Mouse (Mus musculus) liver, embryonic 14.5 days (tissue): ENCODE results near the gene 4930524B15Rik. TPM values are rescaled to one million over a fixed set of nuclear protein-coding genes. Genes with fewer than 3 reads are reported as not detected.

Source experiments
- ATAC-seq: fragments of 200-750 bp; cut with Nextera tagmentation; 2 replicates; pipeline ENCODE4 v1.8.0; 2017; ENCODE audit warnings: moderate number of reproducible peaks, mild to moderate bottlenecking, moderate library complexity; ENCODE audit not compliant: insufficient read depth
- DNase-seq, 3 experiments: peaks; one replicate each; pipeline ENCODE4 v3.0.0-alpha.2; 2012 to 2013; ENCODE audit warnings: low read depth in 3 of 3, low spot score in 3 of 3
- H3K27ac ChIP-seq: fragments of 300-500 bp; sonication (generic); 2 replicates; pipeline ENCODE4 v1.5.1; 2014; ENCODE audit warnings: moderate library complexity, mild to moderate bottlenecking, control low read depth, inconsistent platforms
- H3K27me3 ChIP-seq: fragments of 300-500 bp; sonication (generic); 2 replicates; pipeline ENCODE4 v1.6.1; 2014; ENCODE audit warnings: mild to moderate bottlenecking, low read length, moderate library complexity; ENCODE audit not compliant: control insufficient read depth, insufficient read depth
- H3K36me3 ChIP-seq: fragments of 300-500 bp; sonication (generic); replicated peaks from 2 replicates; pipeline ENCODE4 v1.6.1; 2014; ENCODE audit warnings: low read depth; ENCODE audit not compliant: control insufficient read depth, insufficient read depth
- H3K4me1 ChIP-seq, 2 experiments: fragments of 200-500 bp in 1 of 2; fragments of 300-500 bp in 1 of 2; sonication (generic) in 1 of 2; replicated peaks; 2 replicates each; pipeline ENCODE4 v1.6.1; 2012 to 2014; ENCODE audit warnings: antibody characterized with exemption in 1 of 2, inconsistent platforms in 1 of 2, low read length in 1 of 2; ENCODE audit not compliant: control insufficient read depth in 2 of 2, insufficient read depth in 2 of 2
- H3K4me2 ChIP-seq: fragments of 300-500 bp; sonication (generic); 2 replicates; pipeline ENCODE4 v1.6.1; 2014; ENCODE audit warnings: low read depth, mild to moderate bottlenecking, control low read depth, moderate library complexity
- H3K4me3 ChIP-seq, 2 experiments: fragments of 200-500 bp in 1 of 2; fragments of 300-500 bp in 1 of 2; sonication (generic) in 1 of 2; 2 replicates each; pipeline ENCODE4 v1.5.1; 2012 to 2014; ENCODE audit warnings: low read depth in 2 of 2, low read length in 2 of 2, mild to moderate bottlenecking in 2 of 2, control low read depth in 1 of 2, inconsistent platforms in 1 of 2, moderate library complexity in 1 of 2; ENCODE audit not compliant: insufficient read depth in 1 of 2
- H3K9ac ChIP-seq: fragments of 300-500 bp; sonication (generic); replicated peaks from 2 replicates; pipeline ENCODE4 v1.6.1; 2014; ENCODE audit warnings: mild to moderate bottlenecking, control low read depth, moderate library complexity
- H3K9me3 ChIP-seq: fragments of 300-500 bp; sonication (generic); 2 replicates; pipeline ENCODE4 v1.6.1; 2016; ENCODE audit warnings: low read length, mixed read lengths; ENCODE audit not compliant: control insufficient read depth
- CTCF ChIP-seq: IDR thresholded peaks from 2 replicates; pipeline ENCODE4 v1.5.1; 2016; ENCODE audit warnings: antibody characterized with exemption, low read depth, control low read depth
- EP300 ChIP-seq: IDR thresholded peaks from 2 replicates; pipeline ENCODE4 v1.6.1; 2016; ENCODE audit warnings: antibody characterized with exemption, low read depth
- WGBS: fragments of 180-500 bp; shearing (Covaris S2); extraction: QIAGEN DNeasy Blood & Tissue Kit; methylation state at CpG from one replicate; pipeline ENCODE4 v1.1.7; 2014; ENCODE audit not compliant: insufficient replicate concordance; 5-methylcytosine and 5-hydroxymethylcytosine counted together
- polyA plus RNA-seq, 2 experiments: library from polyadenylated mRNA; depleted of rRNA in 1 of 2; stranded (reverse) in 1 of 2; unstranded in 1 of 2; fragments of >200 nt; fragmentation: Nextera tagmentation in 1 of 2; extraction: Ambion mirVana in 1 of 2; gene quantifications; 2 replicates each; pipeline versions ENCODE4 v1.2.1 to v1.2.3; 2012 to 2014

4930524B15Rik gene
- polyA plus RNA-seq, 2 experiments: not detected

GRCm38 (mm10) chr11:32010663-32010970 is 45.2 kb downstream of the 4930524B15Rik start:
- Histone ChIP-seq H3K4me1 (no peaks in the 10 kb centered on the region), H3K36me3 (no peaks in the 10 kb centered on the region), H3K9me3 (no peaks in the 10 kb centered on the region), H3K9ac (no peak overlapping the region), H3K27ac (no peak overlapping the region), H3K27me3 (no peaks in the 10 kb centered on the region), H3K4me3 (no peak overlapping the region), H3K4me2 (no peak overlapping the region)
- 63% methylated on average over 5 of the region's 5 CpGs for whole genome bisulfite sequencing
- TF ChIP-seq CTCF (no peak), EP300 (no peak)
- DNase-seq (no peak), ATAC-seq (no peak)

DNA sequence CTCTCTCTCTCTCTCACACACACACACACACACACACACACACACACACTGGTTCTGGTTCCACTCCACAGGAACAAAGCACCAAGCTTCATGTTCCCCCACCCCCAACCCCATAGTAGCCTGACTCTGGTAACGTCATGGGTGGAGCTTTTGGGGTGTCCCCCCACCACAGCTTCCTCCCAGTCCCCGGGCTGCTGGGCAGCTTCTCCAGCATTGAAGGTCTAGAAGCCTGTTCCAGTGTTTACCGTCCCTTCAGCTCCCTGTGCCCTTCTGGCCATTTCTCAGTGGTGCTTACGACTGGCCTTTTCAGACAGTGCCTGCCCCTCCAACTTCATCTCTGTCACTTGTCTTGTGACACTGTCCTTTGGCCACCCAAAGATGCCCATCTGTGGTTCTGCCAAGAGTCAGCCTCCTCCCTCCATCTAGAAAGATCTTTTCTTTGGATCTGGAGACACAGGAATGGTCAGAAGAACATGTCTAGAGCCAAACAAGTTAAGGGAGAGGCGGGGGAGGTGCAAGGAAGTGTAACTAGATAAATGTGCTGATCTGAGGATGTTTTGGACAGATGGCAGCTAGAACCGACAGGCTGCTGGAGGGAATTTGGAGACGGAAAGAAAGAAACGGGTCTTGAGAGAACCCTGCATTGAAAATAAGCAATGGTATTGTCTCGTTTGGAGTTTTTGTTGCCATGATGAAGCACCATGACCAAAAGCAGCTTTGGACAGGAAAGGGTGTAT is 46.6 kb downstream of the 4930524B15Rik start:
- no peaks in the 10 kb centered on the region for H3K9me3 ChIP-seq
- H3K27me3 ChIP-seq: no peaks in the 10 kb centered on the region
- DNase-seq: no peak
- ATAC-seq: no peak
- WGBS: 31% methylated on average over 9 of the region's 9 CpGs
- H3K4me3 ChIP-seq: no peak overlapping the region
- no peaks in the 10 kb centered on the region for H3K36me3 ChIP-seq
- H3K4me1 ChIP-seq: no peaks in the 10 kb centered on the region
- H3K27ac ChIP-seq: no peak overlapping the region
- H3K9ac ChIP-seq: no peak overlapping the region
- no peak for TF ChIP-seq CTCF
- TF ChIP-seq EP300: no peak
- H3K4me2 ChIP-seq: no peak overlapping the region

DNA sequence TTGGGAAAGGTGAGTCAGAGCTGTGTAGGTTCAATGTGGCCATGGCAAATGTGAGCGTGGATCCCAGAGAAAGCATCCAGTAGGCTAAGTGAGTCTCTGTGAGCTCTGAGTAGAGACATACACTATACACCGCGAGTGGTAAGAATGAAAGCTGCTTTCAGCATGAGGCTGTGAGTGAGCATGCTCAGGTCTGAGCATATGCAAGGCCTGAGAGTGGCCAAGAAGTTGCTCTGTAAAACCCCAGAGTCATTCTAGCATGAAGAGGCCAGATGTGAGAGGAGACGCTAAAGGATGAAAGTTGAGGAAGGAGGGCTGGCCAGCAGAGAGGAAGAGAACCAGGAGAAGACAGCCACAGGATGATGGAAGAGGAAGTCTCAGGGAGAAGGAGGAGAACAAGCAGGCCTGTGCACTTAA is 47.6 kb downstream of the 4930524B15Rik start:
- Histone ChIP-seq H3K9ac (no peak overlapping the region), H3K4me2 (no peak overlapping the region), H3K4me3 (no peak overlapping the region), H3K9me3 (no peaks in the 10 kb centered on the region), H3K4me1 (no peaks in the 10 kb centered on the region), H3K27me3 (no peaks in the 10 kb centered on the region), H3K36me3 (no peaks in the 10 kb centered on the region), H3K27ac (no peak overlapping the region)
- no peak for TF ChIP-seq EP300
- TF ChIP-seq CTCF: no peak
- WGBS: 52% methylated on average over 4 of the region's 4 CpGs
- DNase-seq: no peak
- no peak for ATAC-seq

DNA sequence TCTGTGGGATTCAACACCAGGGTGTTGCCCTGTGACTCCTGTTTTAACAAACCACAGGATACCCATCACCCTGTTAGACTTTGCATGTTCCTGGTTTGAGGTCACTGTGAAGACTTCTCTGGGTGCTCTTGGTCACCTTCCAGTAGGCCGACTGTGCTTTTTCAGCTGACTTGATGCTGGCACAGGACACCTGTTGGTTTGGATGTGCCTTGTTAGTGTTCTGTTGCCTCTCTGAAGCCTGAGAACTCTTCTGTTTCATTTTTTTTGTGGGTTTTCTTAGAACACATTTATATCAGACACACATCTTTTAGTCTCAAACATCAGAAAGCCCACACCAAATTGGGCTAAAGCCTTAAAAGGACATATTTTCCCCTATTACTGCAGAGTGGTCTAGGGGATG is 48.2 kb downstream of the 4930524B15Rik start:
- Histone ChIP-seq H3K36me3 (no peaks in the 10 kb centered on the region), H3K4me1 (no peaks in the 10 kb centered on the region), H3K9me3 (no peaks in the 10 kb centered on the region), H3K27me3 (no peaks in the 10 kb centered on the region), H3K27ac (no peak overlapping the region), H3K4me2 (no peak overlapping the region), H3K4me3 (no peak overlapping the region), H3K9ac (no peak overlapping the region)
- 25% methylated on average over 1 of the region's 1 CpGs for WGBS
- no peak for TF ChIP-seq CTCF
- no peak for TF ChIP-seq EP300
- ATAC-seq: no peak
- DNase-seq: no peak

GRCm38 (mm10) chr11:32018201-32018600 is 52.8 kb downstream of the 4930524B15Rik start:
- H3K27me3 ChIP-seq: no peaks in the 10 kb centered on the region
- no peaks in the 10 kb centered on the region for H3K36me3 ChIP-seq
- H3K4me3 ChIP-seq: no peak overlapping the region
- no peak for DNase-seq
- no peak overlapping the region for H3K4me2 ChIP-seq
- H3K4me1 ChIP-seq: no peaks in the 10 kb centered on the region
- 41% methylated on average over 4 of the region's 4 CpGs for WGBS
- ATAC-seq: no peak
- TF ChIP-seq CTCF (no peak), EP300 (no peak)
- H3K9me3 ChIP-seq: no peaks in the 10 kb centered on the region
- no peak overlapping the region for H3K9ac ChIP-seq
- H3K27ac ChIP-seq: no peak overlapping the region
